Mouse (Mus musculus): ENCODE data around the gene Pcsk5. TPM values are rescaled to one million over a fixed set of nuclear protein-coding genes. Genes with fewer than 3 reads are reported as not detected.

Gene Pcsk5
- polyA plus RNA-seq, 1 experiment from 2014 or later, result 7.6 TPM

DNA sequence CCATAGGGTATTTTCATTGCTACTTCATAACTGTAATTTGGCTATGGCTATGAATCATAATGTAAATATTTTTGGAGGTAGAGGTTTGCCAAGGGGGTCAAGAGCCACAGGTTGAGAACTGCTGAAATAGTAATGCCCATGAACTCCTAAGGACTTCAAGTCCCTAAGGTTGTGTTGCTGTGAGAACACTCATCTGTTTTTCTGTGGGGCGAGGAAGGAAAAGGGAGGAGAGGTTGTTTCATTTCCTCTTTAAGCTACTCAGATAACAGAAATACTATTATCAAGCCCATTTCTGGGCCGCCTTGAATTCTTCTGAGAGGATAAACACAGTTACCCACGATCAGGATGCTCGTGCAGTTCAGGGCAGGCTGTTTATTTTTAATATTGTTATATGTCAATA is 440.6 kb downstream of the Pcsk5 start:
- WGBS, result 89% methylated on average over 4 of the region's 4 CpGs
- ATAC-seq (replicated peaks), result no peak

GRCm38 (mm10) chr19:17393841-17394591 is 443.4 kb downstream of the Pcsk5 start, which contains the start of gene Rfk:
Gene Rfk, plus strand, starts transcription at chr19:17394043.
- peak; percentile 98 for ATAC-seq (replicated peaks)
- peak within 1 kb of the TSS; percentile 75 for H3K27ac ChIP-seq
- under 1% methylated on average over 77 of the region's 83 CpGs for WGBS

More for the DNA sequence above, 440.6 kb downstream of the Pcsk5 start:
- Histone ChIP-seq H3K4me2 (no peak overlapping the region), H3K27me3 (replicated peaks) (peaks cover 5% of the 10 kb centered on the region; the same call in 1 of the 2 replicates), H3K9me3 (no peaks in the 10 kb centered on the region), H3K4me1 (peaks cover 9% of the 10 kb centered on the region), H3K9ac (no peak overlapping the region), H3K36me3 (replicated peaks) (peaks cover 13% of the 10 kb centered on the region; the same call in 1 of the 2 replicates), H3K27ac (no peak overlapping the region), H3K4me3 (no peak overlapping the region)

DNA sequence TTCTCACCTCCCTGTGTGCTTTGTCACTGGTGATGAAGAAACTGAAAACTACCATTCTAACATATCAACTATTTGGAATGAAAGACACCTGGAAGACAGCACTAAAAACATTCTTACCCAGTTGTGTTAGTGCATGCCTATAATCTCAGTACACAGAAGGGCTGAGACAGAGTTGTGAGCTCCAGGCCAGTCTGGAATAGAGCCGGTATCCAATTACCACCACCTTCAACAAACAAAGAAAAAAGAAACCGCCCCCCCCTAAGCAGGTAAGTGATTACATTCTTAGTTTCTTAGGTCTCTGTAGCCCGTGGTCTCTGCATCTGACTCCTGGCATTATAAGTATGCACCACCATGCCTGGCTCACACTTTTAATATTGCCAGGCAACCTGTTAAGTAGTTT is 444.6 kb downstream of the Pcsk5 start:
- ATAC-seq (replicated peaks), result no peak
- H3K27ac ChIP-seq, result no peak overlapping the region
- H3K9me3 ChIP-seq, result no peaks in the 10 kb centered on the region
- H3K27me3 ChIP-seq (replicated peaks), result peaks cover 5% of the 10 kb centered on the region; the same call in 1 of the 2 replicates
- H3K4me2 ChIP-seq, result no peak overlapping the region
- no peak overlapping the region for H3K9ac ChIP-seq
- H3K4me3 ChIP-seq, result no peak overlapping the region
- no peaks in the 10 kb centered on the region for H3K36me3 ChIP-seq (replicated peaks)
- 18% methylated on average over 3 of the region's 3 CpGs for WGBS
- peaks cover 9% of the 10 kb centered on the region for H3K4me1 ChIP-seq

More at GRCm38 (mm10) chr19:17393841-17394591, 443.4 kb downstream of the Pcsk5 start, which contains the start of gene Rfk:
- Histone ChIP-seq H3K4me1 (peaks cover 9% of the 10 kb centered on the region), H3K27me3 (replicated peaks) (peaks cover 5% of the 10 kb centered on the region; the same call in 1 of the 2 replicates), H3K9ac (peak within 1 kb of the TSS; percentile 78), H3K4me2 (peak within 1 kb of the TSS; percentile 65), H3K36me3 (replicated peaks) (peaks cover 4% of the 10 kb centered on the region; the same call in 1 of the 2 replicates), H3K9me3 (no peaks in the 10 kb centered on the region), H3K4me3 (peak within 1 kb of the TSS; percentile 65)

DNA sequence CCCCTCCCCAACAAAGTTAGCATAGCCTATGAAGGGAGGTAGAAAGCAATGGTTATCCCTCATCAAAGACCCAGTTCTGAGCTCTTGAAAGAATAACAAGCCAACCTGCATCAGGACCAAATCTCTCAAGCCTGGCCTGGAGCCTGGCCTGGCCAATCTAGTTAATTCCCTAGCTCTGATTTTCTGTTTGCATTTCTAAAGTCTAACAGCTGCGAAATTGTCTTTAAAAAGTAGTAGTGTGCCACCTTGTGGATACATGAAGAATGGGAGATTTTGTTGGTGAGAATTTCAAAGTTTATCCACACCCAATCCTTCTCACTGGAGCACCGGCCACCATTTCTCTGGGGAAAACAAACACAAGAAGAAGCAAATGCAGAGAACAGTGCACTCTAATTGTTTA is 449.0 kb downstream of the Pcsk5 start:
- 19% methylated on average over 2 of the region's 2 CpGs for WGBS
- Histone ChIP-seq H3K4me1 (0 out of 2 replicates have a peak, but pooled peaks cover 2% of the 10 kb centered on the region), H3K9me3 (no peaks in the 10 kb centered on the region), H3K36me3 (replicated peaks) (no peaks in the 10 kb centered on the region), H3K27ac (no peak overlapping the region), H3K4me2 (no peak overlapping the region), H3K4me3 (no peak overlapping the region), H3K27me3 (replicated peaks) (peaks cover 5% of the 10 kb centered on the region; the same call in 1 of the 2 replicates), H3K9ac (no peak overlapping the region)
- ATAC-seq (replicated peaks), result peak; percentile 44; the same call in 1 of the 2 replicates

DNA sequence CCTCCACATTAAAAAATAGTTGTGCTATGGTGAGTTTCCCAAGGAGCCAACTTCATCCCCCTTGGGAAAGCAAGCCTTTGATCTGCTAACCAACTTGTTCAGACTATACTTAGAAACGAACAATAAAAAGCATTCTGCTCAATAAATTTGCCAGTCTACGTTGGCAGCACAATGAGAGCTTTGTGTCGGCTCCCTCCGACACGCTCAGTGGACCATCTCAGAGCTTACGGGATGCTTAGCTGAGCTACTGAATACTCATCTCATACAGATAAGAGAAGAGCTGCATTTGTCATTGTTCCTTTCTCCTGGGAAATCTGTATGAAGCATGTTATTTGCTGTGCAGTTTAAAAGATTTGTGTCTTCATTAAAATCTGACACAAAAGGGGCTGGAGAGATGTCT is 451.0 kb downstream of the Pcsk5 start:
- H3K4me1 ChIP-seq, result 0 out of 2 replicates have a peak, but pooled peaks cover 2% of the 10 kb centered on the region
- WGBS, result 17% methylated on average over 6 of the region's 6 CpGs
- no peak overlapping the region for H3K9ac ChIP-seq
- no peaks in the 10 kb centered on the region for H3K9me3 ChIP-seq
- no peaks in the 10 kb centered on the region for H3K27me3 ChIP-seq (replicated peaks)
- H3K27ac ChIP-seq, result no peak overlapping the region
- H3K4me3 ChIP-seq, result no peak overlapping the region
- H3K36me3 ChIP-seq (replicated peaks), result no peaks in the 10 kb centered on the region
- ATAC-seq (replicated peaks), result 0 out of 2 replicates have a peak, but pooled peaks have one; percentile 37
- H3K4me2 ChIP-seq, result no peak overlapping the region

DNA sequence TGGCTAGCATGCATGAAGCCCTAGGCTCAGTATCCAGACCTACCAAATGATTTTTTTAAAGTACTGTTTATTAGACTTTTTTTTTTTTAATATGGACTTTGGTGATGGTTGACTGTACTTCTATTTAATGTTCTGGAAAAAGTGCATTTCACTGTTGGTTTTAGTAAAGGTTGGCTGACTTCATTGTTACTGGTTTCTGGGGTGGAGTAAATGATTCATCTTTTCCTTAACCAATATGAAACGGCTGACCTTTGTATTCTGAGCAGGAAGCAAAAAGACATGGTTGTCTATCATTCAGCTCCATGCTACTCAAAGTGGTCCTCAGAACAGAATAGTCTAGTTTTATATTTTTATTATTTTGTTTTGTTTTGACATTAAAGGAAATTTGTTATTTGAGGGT is 452.0 kb downstream of the Pcsk5 start:
- Histone ChIP-seq H3K4me2 (no peak overlapping the region), H3K4me3 (no peak overlapping the region), H3K36me3 (replicated peaks) (no peaks in the 10 kb centered on the region), H3K27me3 (replicated peaks) (no peaks in the 10 kb centered on the region), H3K4me1 (0 out of 2 replicates have a peak, but pooled peaks cover 2% of the 10 kb centered on the region), H3K9ac (no peak overlapping the region), H3K9me3 (no peaks in the 10 kb centered on the region), H3K27ac (no peak overlapping the region)
- 42% methylated on average over 1 of the region's 1 CpGs for WGBS
- no peak for ATAC-seq (replicated peaks)

GRCm38 (mm10) chr19:17385022-17385421 is 452.4 kb downstream of the Pcsk5 start:
- H3K36me3 ChIP-seq (replicated peaks), result no peaks in the 10 kb centered on the region
- H3K4me1 ChIP-seq, result 0 out of 2 replicates have a peak, but pooled peaks cover 2% of the 10 kb centered on the region
- H3K4me3 ChIP-seq, result no peak overlapping the region
- H3K27ac ChIP-seq, result no peak overlapping the region
- no peaks in the 10 kb centered on the region for H3K27me3 ChIP-seq (replicated peaks)
- no peak overlapping the region for H3K4me2 ChIP-seq
- no peaks in the 10 kb centered on the region for H3K9me3 ChIP-seq
- no peak for ATAC-seq (replicated peaks)
- H3K9ac ChIP-seq, result no peak overlapping the region
- 97% methylated on average over 4 of the region's 4 CpGs for WGBS

DNA sequence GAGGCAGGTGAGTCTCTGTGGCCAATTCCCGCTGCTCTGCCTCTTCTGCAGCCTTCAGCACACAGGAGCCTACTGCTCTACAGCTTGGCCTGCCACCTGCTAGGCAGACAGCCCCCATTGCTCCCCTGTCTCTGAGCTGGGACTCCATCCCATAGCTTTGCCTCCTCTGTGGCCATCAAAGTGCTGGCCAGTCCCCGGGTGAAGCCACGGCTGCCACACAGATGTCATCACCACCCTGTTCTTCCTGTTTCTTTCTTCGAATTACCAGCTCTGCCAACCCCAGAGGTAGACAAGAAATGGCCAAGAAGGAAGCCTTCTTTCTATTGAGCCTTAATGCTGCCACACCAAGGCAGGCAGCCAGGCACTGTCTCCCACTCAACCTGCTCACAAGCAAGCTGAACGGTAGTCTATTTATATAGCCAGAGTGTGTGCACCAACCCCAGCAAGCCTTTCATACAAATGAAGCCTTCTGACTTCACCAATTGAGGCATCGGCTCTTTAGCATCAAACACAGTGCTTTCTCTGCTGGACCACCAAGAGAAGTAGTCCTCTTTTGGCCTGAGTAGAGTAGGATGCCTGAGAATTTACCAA is 454.5 kb downstream of the Pcsk5 start:
- 0 out of 2 replicates have a peak, but pooled peaks cover 2% of the 10 kb centered on the region for H3K4me1 ChIP-seq
- H3K36me3 ChIP-seq (replicated peaks), result no peaks in the 10 kb centered on the region
- ATAC-seq (replicated peaks), result no peak
- no peaks in the 10 kb centered on the region for H3K27me3 ChIP-seq (replicated peaks)
- no peak overlapping the region for H3K4me2 ChIP-seq
- no peak overlapping the region for H3K27ac ChIP-seq
- H3K9ac ChIP-seq, result no peak overlapping the region
- H3K9me3 ChIP-seq, result no peaks in the 10 kb centered on the region
- WGBS, result 83% methylated on average over 6 of the region's 6 CpGs
- no peak overlapping the region for H3K4me3 ChIP-seq
